Mouse (Mus musculus): Measurements from ENCODE around the gene Zfp354b.

The Zfp354b gene

DNA sequence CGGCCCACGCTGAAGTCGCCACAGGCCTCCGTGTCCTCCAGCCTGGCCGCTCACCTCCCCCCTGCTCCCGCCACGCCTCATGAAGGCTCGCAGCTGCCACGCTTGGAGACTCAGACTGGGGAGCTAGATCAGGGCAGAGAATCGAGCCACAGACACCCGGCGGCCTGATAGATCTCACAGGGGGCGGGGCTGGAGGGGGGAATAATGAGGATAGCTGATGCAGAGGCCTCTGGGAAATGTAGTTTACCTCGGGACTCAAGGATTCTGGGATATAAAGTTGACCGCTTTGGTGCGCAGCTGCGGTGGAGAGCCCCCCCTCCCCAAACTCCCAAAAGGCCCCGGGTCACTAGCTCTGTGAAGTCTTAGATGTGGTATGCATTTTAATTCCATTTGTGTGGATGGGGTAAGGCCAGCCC, at the start of gene Zfp354b:
Gene Zfp354b, minus strand, starts transcription at position 183 of the 416 bp plus-strand sequence.
- peak; percentile 74 for DNase-seq

DNA sequence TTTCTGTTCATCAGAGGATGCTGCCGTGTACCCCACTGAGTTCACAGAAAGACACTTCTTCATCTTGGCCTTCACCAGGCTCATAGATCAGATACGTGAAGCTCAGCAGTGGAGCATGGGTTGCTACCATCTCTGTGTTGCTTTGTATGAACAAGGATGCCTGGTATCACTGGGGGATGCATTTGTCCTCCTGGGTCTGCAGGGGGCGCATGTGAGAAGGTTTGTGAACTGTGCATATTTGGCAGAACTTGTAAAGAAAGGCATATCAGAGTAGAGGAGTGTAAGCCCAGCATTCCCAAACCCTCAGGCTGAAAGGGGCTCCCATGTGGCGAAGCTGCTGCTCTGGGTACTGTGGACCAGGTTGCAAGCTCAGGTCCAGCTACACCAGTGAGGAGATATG, 45.8 kb upstream of the Zfp354b start:
- no peak for DNase-seq

DNA sequence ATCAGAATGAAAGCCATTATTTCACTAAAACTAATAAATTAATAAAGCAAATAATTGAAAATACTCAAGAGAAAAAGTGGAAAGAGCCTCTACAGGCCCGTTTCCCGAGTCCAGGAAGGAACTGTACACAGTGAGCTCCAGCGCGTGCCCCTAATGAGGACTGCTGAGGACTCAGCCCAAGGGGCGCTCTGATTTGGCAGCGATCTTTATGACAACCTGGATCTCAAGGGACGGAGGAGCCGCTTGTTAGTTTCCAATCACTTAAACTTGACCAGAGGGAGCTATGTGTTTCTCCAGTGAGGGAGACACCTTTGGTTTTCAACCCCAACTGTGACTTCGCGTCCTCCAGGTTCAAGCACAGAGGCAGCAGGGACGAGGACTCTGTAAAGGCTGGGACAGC, 34.8 kb upstream of the Zfp354b start, which contains the start of gene Olfr1378:
Gene Olfr1378, plus strand, starts transcription at position 301 of the 400 bp plus-strand sequence.
- DNase-seq, result no peak

DNA sequence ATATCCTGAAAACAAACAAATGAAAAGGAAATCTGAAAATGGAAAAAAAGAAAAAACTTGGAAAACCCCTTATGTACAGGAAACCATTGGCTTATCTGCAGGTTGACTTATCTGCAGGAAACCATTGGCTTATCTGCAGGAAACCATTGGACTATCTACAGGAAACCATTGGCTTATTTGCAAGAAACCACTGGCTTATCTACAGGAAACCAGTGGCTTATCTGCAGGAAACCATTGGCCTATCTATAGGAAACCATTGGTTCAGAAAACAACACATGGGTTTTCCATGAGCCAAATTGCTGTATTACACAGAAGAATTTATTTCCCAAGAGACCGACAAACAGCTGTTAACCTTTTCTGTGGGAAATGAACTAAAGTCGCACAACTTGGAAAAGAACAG, 33.5 kb upstream of the Zfp354b start:
- DNase-seq, result no peak

DNA sequence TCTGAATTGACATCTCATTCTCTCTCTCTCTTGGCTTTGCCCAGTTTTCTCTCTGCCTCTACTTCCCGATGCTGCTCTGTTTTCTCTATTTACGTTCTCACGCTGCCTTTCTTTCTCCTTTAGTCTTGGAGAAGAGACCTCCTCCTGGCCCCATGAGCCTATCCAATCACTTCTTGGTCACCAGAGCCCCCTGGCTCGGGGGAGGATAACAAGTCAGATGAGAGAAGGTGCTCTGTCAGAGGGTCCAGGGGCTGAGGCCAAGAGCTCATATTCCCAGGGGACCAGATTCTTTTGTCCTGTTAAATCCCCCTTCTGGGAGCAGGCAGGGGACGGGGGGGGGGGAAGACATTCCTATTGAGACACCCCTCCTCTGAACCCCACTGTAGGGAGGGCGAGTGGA, 22.2 kb upstream of the Zfp354b start, which contains the start of gene Prop1:
Gene Prop1, minus strand, starts transcription at position 101 of the 400 bp plus-strand sequence.
- no peak for DNase-seq

DNA sequence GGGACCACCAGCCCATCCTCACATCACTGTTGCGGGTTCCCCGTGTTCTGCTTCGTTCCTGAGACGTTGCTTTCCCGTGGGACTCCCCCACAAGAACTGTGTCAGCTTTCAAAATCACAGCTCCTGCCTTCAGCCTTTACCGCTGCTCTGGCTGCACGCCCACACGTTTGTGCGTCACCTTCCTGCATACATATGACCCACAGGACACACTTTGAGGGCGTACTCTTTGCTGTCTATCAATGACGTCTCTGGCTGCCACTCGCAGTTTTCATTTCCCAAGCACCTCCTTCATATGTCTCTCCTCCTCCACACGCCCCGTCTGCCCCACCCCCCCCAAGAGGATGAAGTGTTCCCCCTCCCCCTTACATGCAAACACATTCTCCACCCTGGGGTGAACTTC, 20.9 kb upstream of the Zfp354b start:
- DNase-seq, result no peak

- no peak for DNase-seq
Observed at GRCm38 (mm10) chr11:50943506-50943905, 12.1 kb upstream of the Zfp354b start, which contains the start of gene 4933414I15Rik. TSS of gene 4933414I15Rik (minus strand) at chr11:50943765.

DNA sequence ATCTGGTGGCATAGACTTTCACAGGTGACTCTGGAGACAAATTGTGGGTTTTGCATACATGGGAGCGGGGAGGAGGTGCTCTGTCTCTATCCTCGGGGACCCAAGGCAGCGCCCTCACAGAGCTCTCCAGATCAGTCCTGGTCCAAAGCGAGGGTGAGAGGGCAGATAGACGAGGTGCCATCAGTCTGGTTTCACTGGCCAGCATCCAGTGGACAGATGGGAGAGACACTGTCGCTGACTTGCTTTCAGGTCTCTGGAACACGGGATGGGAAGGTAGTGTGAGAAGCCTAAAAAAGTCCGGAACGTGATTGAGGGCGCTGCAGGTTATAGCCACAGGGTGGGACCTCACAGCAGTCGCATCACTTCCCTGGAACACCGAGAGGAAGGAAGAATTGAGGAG, 11.0 kb upstream of the Zfp354b start:
- no peak for DNase-seq

DNA sequence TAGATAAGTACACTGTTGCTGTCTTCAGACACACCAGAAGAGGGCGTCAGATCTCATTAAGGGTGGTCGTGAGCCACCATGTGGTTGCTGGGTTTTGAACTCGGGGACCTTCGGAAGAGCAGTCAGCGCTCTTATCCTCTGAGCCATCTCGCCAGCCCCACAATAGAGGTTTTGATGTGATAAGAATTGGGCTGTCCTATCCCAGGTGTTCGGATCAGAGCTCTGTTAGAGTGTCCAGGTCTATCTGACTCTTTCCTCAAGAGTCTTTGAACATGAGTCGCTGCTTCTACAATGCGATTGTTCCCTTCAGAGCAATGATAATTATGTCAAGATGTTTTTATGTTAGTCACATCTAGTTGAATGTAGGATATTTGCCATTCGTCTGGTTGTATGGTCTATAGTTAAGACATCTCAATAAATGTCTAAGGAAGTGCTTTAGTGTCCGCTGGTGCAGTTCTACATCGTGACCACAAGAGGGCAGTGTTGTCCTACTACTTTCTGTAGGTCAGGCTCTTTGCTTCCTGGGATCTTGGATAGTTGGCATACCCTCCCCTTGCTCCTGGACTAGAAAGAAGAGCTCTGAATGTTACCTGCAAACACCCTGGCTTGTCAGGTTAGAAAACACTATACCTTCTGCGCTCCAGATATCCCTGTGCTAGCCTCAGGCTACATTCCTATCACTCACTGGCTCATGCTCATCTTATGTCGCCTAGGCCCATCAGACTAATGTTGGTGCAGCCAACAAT, 8.4 kb upstream of the Zfp354b start:
- peak; percentile 49 for DNase-seq

DNA sequence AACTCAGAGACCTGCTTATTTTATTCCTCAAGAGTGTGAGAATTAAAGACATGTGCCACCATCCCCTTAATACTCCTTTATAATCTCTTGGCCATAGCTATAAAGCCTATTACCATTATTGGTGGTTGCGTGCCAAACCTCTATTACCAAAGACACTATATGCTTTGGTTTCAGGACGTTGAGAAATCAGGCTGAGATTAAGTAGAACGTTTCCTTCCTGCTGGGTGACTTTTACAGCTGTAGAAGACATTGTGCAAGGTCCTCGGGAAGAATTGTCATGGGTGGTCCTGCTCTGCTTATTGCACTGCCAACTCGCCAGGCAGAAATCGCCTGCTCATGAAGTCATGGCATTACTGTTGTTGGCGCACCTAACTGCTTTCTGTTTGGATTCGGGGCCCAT, 7.0 kb upstream of the Zfp354b start:
- no peak for DNase-seq

DNA sequence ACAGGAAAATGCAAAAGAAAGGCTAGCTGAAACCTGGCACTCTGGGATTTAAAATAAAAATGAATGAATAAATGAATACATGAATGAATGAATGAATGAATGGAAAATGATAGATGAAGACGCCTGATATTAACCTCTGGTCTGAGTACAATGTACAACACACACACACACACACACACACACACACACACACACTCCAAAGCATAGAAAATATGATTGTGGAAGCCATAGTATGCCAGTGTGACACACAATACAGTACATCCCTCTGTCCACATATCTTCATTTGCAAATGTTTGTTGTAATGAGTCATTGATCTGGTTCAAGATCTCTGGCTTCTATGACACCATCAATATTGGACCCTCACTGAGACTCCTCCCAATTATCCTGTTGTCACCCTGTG, 607 bp upstream of the Zfp354b start:
- DNase-seq, result no peak

GRCm38 (mm10) chr11:50931021-50931420, 412 bp downstream of the Zfp354b start:
- no peak for DNase-seq

GRCm38 (mm10) chr11:50930469-50931014, 891 bp downstream of the Zfp354b start:
- DNase-seq, result no peak

DNA sequence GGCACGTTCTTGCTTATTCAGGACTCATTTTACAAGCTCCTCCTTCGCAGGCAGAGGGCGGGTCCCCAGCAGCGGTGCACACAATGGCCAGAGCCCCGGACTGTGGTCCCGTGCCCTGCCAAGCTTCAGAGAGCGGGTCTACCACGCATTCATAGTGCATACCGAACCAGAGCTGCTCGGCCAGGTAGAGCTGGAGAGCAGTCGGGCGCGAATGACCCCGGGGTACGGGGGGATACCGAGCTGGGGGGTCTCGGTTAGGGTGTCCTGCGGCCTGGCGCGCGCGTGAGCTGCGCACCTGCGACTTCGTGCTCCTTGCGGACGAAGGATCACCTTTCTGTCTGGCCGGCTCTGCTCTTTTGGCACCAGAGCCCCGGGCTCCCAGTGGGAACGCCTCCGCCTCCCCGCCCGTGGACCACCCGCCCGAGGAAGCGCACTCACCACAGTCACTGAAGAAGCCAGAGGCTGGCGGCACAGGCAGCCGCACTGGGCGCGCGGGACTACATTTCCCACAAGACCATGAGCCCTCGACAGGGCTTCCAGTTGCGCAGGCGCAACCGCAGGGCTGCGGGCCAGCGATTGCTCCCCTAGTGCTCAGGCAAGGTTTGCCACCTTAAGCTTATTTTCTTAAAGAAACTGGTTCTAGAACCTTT, 15.6 kb downstream of the Zfp354b start, which contains the start of gene Zfp2:
Gene Zfp2, minus strand, starts transcription at position 495 of the 650 bp plus-strand sequence.
- peak; percentile 91 for DNase-seq

- DNase-seq, result no peak
Observed at GRCm38 (mm10) chr11:50914461-50914860, 17.0 kb downstream of the Zfp354b start.

DNA sequence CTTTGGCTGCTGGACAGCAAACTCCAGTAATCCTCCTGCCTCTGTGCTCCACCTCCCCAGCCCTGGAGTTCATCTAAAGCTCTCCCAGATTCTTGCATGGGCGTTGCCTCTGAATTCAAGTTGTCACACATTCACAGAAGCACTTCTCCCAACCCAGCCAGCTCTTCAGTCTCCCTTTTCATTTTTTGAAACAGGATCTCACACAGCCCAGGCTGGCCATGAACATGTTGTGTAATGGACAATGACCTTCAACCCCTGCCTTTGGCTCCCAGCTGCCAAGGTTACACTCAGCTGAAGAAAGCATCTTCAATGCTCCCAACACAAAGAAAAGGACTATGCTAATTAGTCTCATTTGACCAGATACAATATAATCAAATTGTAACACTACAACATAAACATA, 18.1 kb downstream of the Zfp354b start:
- no peak for DNase-seq

DNA sequence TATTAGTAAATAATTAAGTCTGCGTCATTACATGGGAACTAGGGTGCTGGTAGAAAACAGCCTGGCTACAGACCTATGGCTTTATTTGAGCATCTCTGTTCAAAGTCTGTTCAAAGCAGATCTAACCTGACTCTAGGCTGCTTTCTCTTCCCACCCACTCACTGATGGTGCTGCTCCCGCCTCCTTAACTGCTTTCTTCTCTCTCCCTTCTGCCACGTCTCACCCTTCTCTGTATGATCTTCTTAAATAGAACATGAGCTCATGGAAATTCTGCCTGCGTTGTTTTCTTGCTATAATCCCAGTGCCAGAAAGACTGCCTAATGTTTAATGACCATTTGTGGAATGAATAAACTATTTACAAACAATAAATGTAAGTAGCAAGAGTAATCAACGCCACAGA, 23.3 kb downstream of the Zfp354b start:
- no peak for DNase-seq

DNA sequence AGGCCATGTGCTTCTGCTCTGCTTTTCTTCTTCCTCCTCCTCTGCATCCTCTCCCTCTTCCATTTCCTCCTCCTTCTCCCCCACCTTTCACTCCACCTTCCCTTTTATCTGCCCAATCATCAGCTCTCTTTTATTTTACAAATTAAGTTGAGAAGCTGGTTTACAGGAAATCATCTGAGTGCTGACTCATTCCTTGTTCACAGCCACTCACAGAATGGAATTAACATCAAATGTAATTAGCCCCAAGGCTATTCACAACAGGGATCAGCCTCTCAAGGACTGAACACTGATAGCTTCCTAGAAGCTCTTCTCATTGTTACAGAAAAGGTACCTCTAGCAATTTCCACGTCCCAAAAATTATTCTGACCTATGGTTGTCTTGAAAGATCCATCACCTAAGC, 34.1 kb downstream of the Zfp354b start:
- DNase-seq, result no peak

DNA sequence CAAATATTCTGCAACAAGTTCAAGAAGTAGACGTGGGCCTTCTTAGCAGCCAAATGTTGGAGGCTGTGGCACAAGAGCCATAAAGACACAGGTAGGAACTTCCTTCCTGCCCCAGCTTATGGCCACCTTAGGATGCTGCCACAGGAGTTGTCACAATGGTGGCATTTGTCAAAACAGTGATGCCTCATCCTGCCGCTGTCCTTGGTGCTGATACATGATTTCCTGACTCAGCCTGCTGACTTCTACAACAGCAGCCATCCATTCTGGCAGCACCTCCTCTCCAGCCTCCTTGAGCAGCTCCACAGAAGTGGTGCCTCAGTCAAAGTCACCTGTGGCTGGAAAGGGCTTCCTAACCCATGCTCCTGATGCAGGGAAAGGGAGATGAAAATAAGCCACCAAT, 39.0 kb downstream of the Zfp354b start:
- peak; percentile 9 for DNase-seq

- DNase-seq, result peak; percentile 85
Observed at GRCm38 (mm10) chr11:50887390-50888128, 43.9 kb downstream of the Zfp354b start, which contains the start of gene Zfp454. TSS of gene Zfp454 (minus strand) at chr11:50887651.

DNA sequence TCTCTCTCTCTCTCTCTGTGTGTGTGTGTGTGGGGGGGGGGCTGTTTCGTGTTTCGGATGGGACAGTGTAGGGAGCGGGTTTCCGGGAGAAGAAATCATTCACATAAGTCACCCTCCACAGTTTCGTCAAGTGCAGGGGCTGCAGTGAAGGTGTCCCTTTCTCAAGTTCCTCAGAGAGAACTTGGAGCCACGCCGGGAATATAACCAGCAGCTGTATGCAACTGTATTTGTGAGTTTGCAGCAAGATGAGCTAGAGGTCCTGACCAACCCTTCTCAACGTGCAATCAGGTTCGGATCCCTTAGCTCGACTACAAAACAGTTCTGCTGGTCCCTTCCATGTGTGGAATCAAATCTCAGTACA, 44.5 kb downstream of the Zfp354b start:
- DNase-seq, result no peak

GRCm38 (mm10) chr11:50886231-50886932, 45.1 kb downstream of the Zfp354b start:
- no peak for DNase-seq

- DNase-seq, result no peak
Observed at GRCm38 (mm10) chr11:50883756-50884155, 47.7 kb downstream of the Zfp354b start.
